18 mouse cellular contexts compared by ENCODE assay signal in genomic region chr8:123973495-123973894, GRCm38 (mm10). TPM values are rescaled to one million over a fixed set of nuclear protein-coding genes. Genes with fewer than 3 reads are reported as not detected.
DNase-seq lines count a peak whose midpoint lies in the region; ATAC-seq and TF ChIP-seq lines count a peak whose summit lies in the region.
"Had no signal": no experiment of that assay in that cellular context is flagged by ENCODE, and none has a peak within 500 bp of the region (broad histone marks: within the 10 kb centered on the region; RNA-seq: fewer than 3 reads in every experiment).

No protein-coding gene starts in this region.

- 38% methylated on average over 1 of the region's 1 CpGs for WGBS in liver, adult 2 months

- H3K4me1 ChIP-seq in erythroblast, embryonic 14.5 days (ENCODE audit: control insufficient read depth) = peaks cover 85% of the 10 kb centered on the region
- peaks cover 12% of the 10 kb centered on the region; the same call in 1 of the 2 replicates for H3K4me1 ChIP-seq in liver, adult 2 months (ENCODE audit: control insufficient read depth, insufficient read depth, low read length)
- H3K4me1 ChIP-seq: forebrain, embryonic 13.5 days; limb, embryonic 12.5 days; midbrain, embryonic 15.5 days had no signal

- peaks cover 22% of the 10 kb centered on the region; the same call in 1 of the 2 replicates for H3K79me2 ChIP-seq in liver, adult 2 months (ENCODE audit: control insufficient read depth, insufficient read depth, low read length)

- ATAC-seq in erythroblast, adult 5-6 weeks (replicated peaks; ENCODE audit: low FRiP score, poor library complexity, severe bottlenecking) = no peak
- 0 out of 2 replicates have a peak, but pooled peaks have one; percentile 14 for ATAC-seq in monocyte, adult 5-6 weeks (replicated peaks; ENCODE audit: insufficient number of reproducible peaks, low FRiP score, low TSS enrichment, poor library complexity, severe bottlenecking)
- ATAC-seq: CD4-positive, CD25-positive, alpha-beta regulatory T cell, adult 4 months; forebrain, embryonic 13.5 days; lung, postnatal 0 days; midbrain, embryonic 15.5 days had no signal

- no peaks in the 10 kb centered on the region; the same call in 1 of the 2 replicates for H3K27me3 ChIP-seq in erythroblast, embryonic 14.5 days (ENCODE audit: control insufficient read depth)
- H3K27me3 ChIP-seq in liver, adult 2 months (ENCODE audit: control insufficient read depth, insufficient read depth, low read length) = no peaks in the 10 kb centered on the region
- H3K27me3 ChIP-seq: forebrain, embryonic 13.5 days; limb, embryonic 12.5 days; midbrain, embryonic 15.5 days had no signal

- peak overlapping the region; percentile 28 for H3K9ac ChIP-seq in liver, adult 2 months (ENCODE audit: low read depth, low read length)
- H3K9ac ChIP-seq: forebrain, embryonic 13.5 days; limb, embryonic 12.5 days; midbrain, embryonic 15.5 days had no signal

- H3K27ac ChIP-seq in liver, adult 2 months (replicated peaks; ENCODE audit: insufficient read depth, low read depth, low read length) = peak overlapping the region; percentile 89
- H3K27ac ChIP-seq: forebrain, embryonic 13.5 days; limb, embryonic 12.5 days; midbrain, embryonic 15.5 days had no signal

- TF ChIP-seq POLR2A in liver, adult 2 months (IDR thresholded peaks at IDR 0.05; ENCODE audit: extremely low read depth, insufficient read depth, low read length) = no peak

- DNase-seq in liver, adult 2 months (ENCODE audit: extremely low read depth, low read depth, low spot score) = peak; percentile 99
- no peak for DNase-seq in liver
- DNase-seq in heart, adult 18-20 months = no peak
- DNase-seq in adrenal gland, postnatal 36 days = no peak
- no peak for DNase-seq in lung, postnatal 4 days
- DNase-seq: adrenal gland, adult 8-10 months; cerebellum, adult 11 months; cerebellum, postnatal 14 days; layer of hippocampus, adult 9-11 months; right cerebral cortex, adult 18-20 months had no signal

- peak overlapping the region; percentile 23 for H3K4me3 ChIP-seq in erythroblast, embryonic 14.5 days (replicated peaks)
- no peak overlapping the region for H3K4me3 ChIP-seq in liver, adult 2 months (ENCODE audit: insufficient read depth, low read depth, low read length)
- H3K4me3 ChIP-seq: forebrain, embryonic 13.5 days; limb, embryonic 12.5 days; midbrain, embryonic 15.5 days had no signal

- H3K36me3 ChIP-seq in erythroblast, embryonic 14.5 days (ENCODE audit: control insufficient read depth) = peaks cover 98% of the 10 kb centered on the region
- peaks cover 4% of the 10 kb centered on the region; the same call in 1 of the 2 replicates for H3K36me3 ChIP-seq in liver, adult 2 months (ENCODE audit: control insufficient read depth, insufficient read depth, low read length)
- H3K36me3 ChIP-seq: midbrain, embryonic 15.5 days had no signal

- H3K9me3 ChIP-seq in erythroblast, embryonic 14.5 days (ENCODE audit: control insufficient read depth, low read length) = no peaks in the 10 kb centered on the region; the same call in 1 of the 2 replicates
- H3K9me3 ChIP-seq: forebrain, embryonic 13.5 days; limb, embryonic 12.5 days; midbrain, embryonic 15.5 days had no signal

- TF ChIP-seq CTCF in liver, adult 2 months (IDR thresholded peaks at IDR 0.05; ENCODE audit: low read depth, low read length) = no peak

RNA-seq across cellular contexts. Expression of gene Abcb10, which starts 9.4 kb away (rescaled TPM):
- 12.9 and 15.2 TPM in 2 replicates for polyA plus RNA-seq in erythroblast, embryonic 14.5 days (2012)
- 323 and 353 TPM in 2 replicates for total RNA-seq in erythroblast, adult 5-6 weeks (2015; ENCODE audit: low replicate concordance)
- 448 and 511 TPM in 2 replicates for total RNA-seq in erythroblast, adult 5-6 weeks (2017; ENCODE audit: low replicate concordance)
- total RNA-seq in liver, adult 2 months (2014; rRNA removed) = 12.4 and 13.9 TPM in 2 replicates
- 13.6 and 13.7 TPM in 2 replicates for polyA plus RNA-seq in liver, adult 2 months (2012; rRNA removed)
- 6.3 to 7.8 TPM (median 7.2 TPM) in 3 replicates for total RNA-seq in monocyte, adult 5-6 weeks (2017)
- 10 to 100 TPM; 43.3 to 52.1 TPM for total RNA-seq in heart, adult 18-20 months (2021)
- 10 to 100 TPM; 12.8 to 13.5 TPM for total RNA-seq in adrenal gland, postnatal 36 days (2021)

RNA-seq across cellular contexts. Expression of gene Nup133, which starts 24.4 kb away (rescaled TPM):
- polyA plus RNA-seq in erythroblast, embryonic 14.5 days (2012) = 0.49 and 0.92 TPM in 2 replicates
- 40.0 and 44.9 TPM in 2 replicates for total RNA-seq in erythroblast, adult 5-6 weeks (2015; ENCODE audit: low replicate concordance)
- 69.3 and 79.0 TPM in 2 replicates for total RNA-seq in erythroblast, adult 5-6 weeks (2017; ENCODE audit: low replicate concordance)
- total RNA-seq in liver, adult 2 months (2014; rRNA removed) = 5.4 and 7.1 TPM in 2 replicates
- 3.1 and 3.2 TPM in 2 replicates for polyA plus RNA-seq in liver, adult 2 months (2012; rRNA removed)
- 9.4 to 12.3 TPM (median 10.7 TPM) in 3 replicates for total RNA-seq in monocyte, adult 5-6 weeks (2017)
- 10 to 100 TPM; 10.9 to 11.0 TPM for total RNA-seq in heart, adult 18-20 months (2021)
- total RNA-seq in adrenal gland, postnatal 36 days (2021) = 10 to 100 TPM; 20.5 to 21.0 TPM

RNA-seq across cellular contexts. Expression of gene Taf5l, which starts 47.7 kb away (rescaled TPM):
- polyA plus RNA-seq in erythroblast, embryonic 14.5 days (2012) = 1.8 TPM in 2 replicates
- total RNA-seq in erythroblast, adult 5-6 weeks (2015; ENCODE audit: low replicate concordance) = 17.6 and 18.6 TPM in 2 replicates
- 16.5 and 24.8 TPM in 2 replicates for total RNA-seq in erythroblast, adult 5-6 weeks (2017; ENCODE audit: low replicate concordance)
- 9.0 and 10.8 TPM in 2 replicates for total RNA-seq in liver, adult 2 months (2014; rRNA removed)
- polyA plus RNA-seq in liver, adult 2 months (2012; rRNA removed) = 13.3 and 16.0 TPM in 2 replicates
- total RNA-seq in monocyte, adult 5-6 weeks (2017) = 20.4 to 25.8 TPM (median 24.3 TPM) in 3 replicates
- 10 to 100 TPM; 12.1 to 13.5 TPM for total RNA-seq in heart, adult 18-20 months (2021)
- total RNA-seq in adrenal gland, postnatal 36 days (2021) = 10 to 100 TPM; 21.3 to 26.5 TPM

RNA-seq across cellular contexts. Expression of gene Urb2, which starts 47.8 kb away (rescaled TPM):
- 0.09 and 0.17 TPM in 2 replicates for polyA plus RNA-seq in erythroblast, embryonic 14.5 days (2012)
- 4.6 and 9.4 TPM in 2 replicates for total RNA-seq in erythroblast, adult 5-6 weeks (2015; ENCODE audit: low replicate concordance)
- 4.6 and 5.0 TPM in 2 replicates for total RNA-seq in erythroblast, adult 5-6 weeks (2017; ENCODE audit: low replicate concordance)
- 3.6 and 4.1 TPM in 2 replicates for total RNA-seq in liver, adult 2 months (2014; rRNA removed)
- polyA plus RNA-seq in liver, adult 2 months (2012; rRNA removed) = 1.8 and 2.7 TPM in 2 replicates
- 5.7 to 7.1 TPM (median 6.0 TPM) in 3 replicates for total RNA-seq in monocyte, adult 5-6 weeks (2017)
- total RNA-seq in heart, adult 18-20 months (2021) = 1 to 10 TPM; 6.7 to 7.2 TPM
- 10 to 100 TPM; 12.7 to 16.0 TPM for total RNA-seq in adrenal gland, postnatal 36 days (2021)

Comparison
In these comparisons a context has a peak if more than half of its experiments do, and no peak if none do; other contexts are left out.
1. RNA of gene Abcb10, which starts 9.4 kb away (total RNA-seq): 323 to 511 TPM in erythroblast, adult 5-6 weeks; 43.3 to 52.1 TPM in heart, adult 18-20 months, 12.8 to 13.5 TPM in adrenal gland, postnatal 36 days, 12.4 to 13.9 TPM in liver, adult 2 months and 6.3 to 7.8 TPM in monocyte, adult 5-6 weeks; every median in the first group is over 4 times any median in the second.